Mouse (Mus musculus) layer of hippocampus, adult 18-20 months (tissue): ENCODE results near the gene Gm12216. TPM values are rescaled to one million over a fixed set of nuclear protein-coding genes. Genes with fewer than 3 reads are reported as not detected.
"Not testable (repeated sequence)": the region's sequence is repeated elsewhere in the genome, so short reads cannot be mapped to it uniquely, and the experiment has no call there.

Experiments used
- DNase-seq, 2 experiments: peaks; one replicate each; pipeline ENCODE4 v3.0.0; 2022; ENCODE audit warnings: low spot score in 2 of 2
- long read RNA-seq: library from polyadenylated mRNA; stranded (forward); transcript quantifications from one replicate; pipeline ENCODE4 v2.0.0, GENCODE M21; 2021
- total RNA-seq, 2 experiments: library from RNA; stranded (reverse); gene quantifications; 2 replicates each; pipeline ENCODE4 v1.2.3; 2021

Gm12216 gene
- total RNA-seq, result 1 to 10 TPM; 7.4 to 7.9 TPM
- long read RNA-seq, partial matches to known transcripts, result 0 of 3 reads
- long read RNA-seq, other reads (novel, unspliced or antisense), result 3 of 3 reads

DNA sequence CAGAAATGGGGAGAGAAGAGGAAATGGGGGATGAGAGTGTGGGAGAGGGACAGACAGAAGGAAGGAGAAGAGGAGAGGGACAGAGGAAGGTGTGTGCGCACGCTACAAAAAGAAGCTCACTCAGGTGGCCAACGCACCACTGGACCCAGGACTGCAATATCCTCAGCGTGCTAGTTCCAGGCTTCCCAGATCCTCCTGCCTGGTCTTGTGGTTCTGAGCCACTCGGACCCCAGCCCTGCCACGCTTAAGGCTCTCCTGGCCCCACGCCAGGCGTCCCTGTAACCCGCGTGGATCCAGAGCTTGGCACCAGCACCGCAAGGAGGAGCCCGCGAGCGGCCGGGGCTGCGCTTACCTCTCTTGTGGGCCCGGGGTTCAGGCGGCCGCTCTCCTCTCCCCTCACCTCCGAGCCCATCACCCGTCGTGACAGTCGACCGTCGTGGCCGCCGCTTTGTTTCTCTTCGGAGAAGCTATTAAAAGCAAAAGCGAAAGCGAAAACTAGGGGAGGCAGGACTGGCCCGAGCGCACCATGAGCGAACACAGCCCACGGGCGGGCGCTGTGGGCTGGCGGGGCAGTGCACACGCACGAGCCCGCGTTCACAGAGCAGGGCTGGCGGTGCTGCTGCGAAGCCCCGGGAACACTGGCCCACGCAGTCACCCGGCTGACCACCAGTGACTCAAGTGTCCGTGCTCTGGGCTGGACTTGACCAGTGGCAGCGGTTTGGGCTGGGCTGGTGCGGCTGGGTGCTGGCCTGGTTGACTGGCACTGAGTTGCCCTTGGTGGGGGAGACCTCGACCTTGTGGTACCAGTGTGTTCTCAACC, at the start of gene Gm12216:
Gm12216 (minus strand) TSS at position 496 of the 820 bp plus-strand sequence.
- DNase-seq, result not testable (repeated sequence)

DNA sequence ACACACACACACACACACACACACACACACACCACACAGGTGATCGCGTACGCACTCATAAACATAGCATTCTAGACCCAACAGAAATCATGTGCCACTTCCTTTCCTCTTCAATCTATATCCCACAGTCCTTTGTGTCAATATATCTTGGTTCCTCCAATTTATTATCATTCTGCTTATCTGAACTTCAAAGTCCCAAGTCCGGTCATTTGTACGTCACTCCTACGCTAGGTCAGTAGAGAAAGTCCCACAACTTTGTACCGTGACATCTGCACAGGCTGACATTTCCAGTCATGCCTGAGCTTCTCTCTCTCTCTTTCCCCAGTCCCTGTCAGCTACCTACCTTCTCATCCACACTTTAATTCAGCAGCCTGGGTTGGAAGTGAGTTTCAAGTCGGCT, 49.6 kb upstream of the Gm12216 start:
- no peak for DNase-seq

DNA sequence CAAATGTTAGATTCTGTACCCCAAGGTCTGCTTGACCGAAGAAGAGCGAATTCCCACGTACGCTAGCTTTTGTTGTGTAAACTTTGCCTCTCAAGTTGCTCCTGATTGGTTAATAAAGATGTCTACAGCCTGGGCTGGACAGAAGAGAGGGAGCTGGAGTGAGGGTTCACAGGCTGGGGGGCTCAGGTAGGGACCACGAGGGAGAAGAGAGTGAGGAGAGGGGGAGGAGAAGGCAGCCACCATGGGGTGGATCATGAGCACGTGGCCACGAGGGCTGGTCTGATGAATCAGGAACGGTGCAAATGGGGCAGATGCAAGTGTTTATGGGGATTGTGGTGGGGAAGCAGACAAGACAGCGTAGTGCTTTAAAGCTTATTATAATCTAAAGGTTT, 45.5 kb upstream of the Gm12216 start:
- no peak for DNase-seq

DNA sequence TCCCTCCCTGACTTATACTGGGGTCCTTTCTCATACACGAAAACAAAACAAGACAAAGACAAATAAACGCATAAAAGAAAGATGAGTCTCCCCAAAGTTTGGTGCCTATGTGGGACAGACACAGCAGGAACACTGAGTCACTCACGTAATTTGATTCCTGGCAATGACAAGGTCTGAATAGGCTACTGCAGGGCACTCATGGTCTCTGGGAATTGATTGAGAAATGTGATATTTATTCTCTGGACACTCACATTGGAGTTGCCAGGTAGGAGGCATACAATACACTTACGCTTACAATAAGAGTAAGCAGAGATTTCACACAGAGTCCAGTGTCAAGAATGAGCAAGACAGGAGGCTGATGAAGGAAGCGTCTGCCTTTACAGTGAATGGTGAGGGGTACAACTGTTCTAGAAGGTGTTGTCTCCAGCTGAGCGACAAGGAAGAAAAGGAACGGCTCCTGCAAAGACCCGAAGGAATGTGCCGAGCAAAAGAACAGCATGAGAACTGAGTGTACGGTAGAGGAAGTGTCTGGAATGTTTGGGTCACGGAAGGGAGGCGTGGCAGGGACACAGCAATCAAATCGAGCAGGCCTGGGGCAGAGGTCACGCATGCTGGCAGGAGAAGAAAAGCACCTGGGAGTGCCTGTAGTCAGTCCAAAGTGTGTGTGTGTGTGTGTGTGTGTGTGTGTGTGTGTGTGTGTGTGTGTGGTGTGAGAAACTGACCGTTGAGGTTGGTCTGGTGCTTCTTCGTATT, 44.9 kb upstream of the Gm12216 start:
- DNase-seq, result no peak

DNA sequence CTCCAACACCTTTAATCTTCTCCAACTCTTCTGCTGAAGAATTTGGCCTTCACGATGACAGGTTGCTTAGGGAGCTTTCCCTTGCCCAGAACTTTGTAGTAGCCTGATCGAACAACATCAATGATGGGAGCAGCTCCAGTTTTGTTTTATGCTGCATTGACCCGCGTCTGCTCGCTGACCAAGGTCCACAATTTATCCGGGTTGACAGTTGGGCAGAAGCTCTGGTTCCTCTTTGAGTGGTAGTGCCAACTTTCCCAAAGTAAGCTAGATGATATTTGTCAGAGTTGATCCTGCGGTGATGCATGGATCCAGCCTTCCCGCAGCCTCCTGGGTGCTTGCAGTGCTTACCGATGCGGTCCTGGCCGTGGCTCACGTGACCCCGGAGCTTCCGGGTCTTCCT, 43.7 kb upstream of the Gm12216 start:
- no peak for DNase-seq

DNA sequence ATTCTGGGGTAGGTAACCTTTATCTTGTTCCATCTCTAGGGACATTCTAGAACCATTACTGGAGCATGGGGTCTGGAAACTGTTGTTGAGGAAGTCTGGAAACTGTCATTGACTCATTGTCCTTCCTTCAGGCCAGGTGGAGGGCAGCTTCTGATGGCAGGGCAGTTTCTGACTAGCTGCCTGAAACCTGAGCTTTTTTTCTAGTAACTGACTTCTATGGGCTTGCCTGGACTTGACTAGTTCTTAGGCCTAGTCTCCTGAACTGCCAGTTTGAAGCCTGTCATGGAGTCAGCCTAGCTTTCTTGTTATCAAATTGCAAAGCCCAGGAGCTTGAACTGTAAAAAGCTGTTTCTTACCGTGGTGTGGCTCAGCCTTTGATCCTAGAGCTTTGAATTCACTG, 41.9 kb upstream of the Gm12216 start:
- no peak for DNase-seq

DNA sequence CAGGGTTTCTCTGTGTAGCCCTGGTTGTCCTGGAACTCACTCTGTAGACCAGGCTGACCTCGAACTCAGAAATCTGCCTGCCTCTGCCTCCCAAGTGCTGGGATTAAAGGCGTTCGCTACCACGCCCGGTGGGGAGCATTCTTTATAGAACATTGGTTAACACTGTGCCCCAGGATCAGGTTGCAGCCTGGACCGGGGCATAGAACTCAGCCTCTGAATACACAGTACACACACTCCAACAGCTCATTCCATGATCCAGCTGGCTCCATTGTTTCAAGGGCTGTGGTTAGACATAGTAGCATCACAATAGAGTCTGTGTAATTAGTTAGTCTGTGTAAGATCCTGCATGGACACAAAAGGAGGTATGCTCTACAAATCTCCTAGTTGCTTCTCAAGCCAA, 40.9 kb upstream of the Gm12216 start:
- DNase-seq, result no peak

DNA sequence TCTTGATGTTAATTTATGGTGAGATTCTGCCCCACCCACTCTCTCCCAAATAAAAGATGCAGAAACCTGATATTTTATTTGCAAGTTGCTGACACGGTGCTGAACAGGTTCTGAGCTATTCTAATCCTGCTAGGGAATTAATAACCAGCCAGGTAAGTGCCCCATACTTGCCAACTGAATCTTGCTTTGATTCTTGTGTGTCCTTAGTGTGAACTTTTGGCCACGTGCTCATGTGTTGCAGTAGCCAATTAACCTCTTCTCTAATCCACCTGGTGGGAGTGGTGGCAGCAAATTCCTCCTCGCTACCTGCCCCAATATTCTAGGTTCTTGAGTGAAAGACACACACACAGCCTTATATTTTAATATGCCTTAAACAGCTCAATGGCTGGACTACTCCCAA, 39.9 kb upstream of the Gm12216 start:
- no peak for DNase-seq

DNA sequence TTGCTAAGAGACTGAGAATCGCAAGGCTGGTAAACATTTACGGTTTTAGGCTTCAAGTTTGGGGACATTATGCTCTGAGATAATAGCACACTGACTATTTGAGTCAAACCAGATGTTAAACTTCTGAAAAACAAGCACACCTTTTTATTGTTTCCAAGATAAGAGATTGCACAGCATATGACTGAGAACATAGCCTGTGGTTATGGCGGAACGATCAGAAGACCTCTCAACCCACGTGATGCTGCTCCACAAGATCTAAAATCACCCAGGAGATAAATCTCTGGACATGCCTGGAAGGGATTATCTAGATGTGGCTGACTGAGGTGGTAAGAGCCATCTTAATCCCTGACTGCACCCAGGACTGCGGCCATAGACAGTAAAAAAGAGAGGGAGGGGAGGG, 37.9 kb upstream of the Gm12216 start:
- DNase-seq, result no peak

DNA sequence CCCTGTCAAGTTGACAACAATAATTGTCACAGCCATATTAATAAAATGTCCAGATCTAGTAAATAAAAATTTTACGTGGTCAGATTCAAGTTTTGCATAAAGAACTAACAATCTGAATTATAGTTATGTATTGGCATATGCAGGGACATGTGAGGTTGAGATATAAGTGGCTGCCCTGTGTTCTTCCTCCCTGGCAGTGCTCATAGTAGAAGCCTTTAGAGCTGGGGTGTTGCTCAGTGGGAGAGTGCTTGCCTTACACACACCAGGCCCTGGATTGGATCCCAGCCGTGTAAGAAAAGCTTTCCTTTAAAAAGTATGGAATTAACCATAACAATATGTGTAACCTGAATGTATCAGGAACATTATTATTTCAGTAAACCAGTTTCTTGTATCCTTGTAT, 34.4 kb upstream of the Gm12216 start:
- DNase-seq, result no peak

DNA sequence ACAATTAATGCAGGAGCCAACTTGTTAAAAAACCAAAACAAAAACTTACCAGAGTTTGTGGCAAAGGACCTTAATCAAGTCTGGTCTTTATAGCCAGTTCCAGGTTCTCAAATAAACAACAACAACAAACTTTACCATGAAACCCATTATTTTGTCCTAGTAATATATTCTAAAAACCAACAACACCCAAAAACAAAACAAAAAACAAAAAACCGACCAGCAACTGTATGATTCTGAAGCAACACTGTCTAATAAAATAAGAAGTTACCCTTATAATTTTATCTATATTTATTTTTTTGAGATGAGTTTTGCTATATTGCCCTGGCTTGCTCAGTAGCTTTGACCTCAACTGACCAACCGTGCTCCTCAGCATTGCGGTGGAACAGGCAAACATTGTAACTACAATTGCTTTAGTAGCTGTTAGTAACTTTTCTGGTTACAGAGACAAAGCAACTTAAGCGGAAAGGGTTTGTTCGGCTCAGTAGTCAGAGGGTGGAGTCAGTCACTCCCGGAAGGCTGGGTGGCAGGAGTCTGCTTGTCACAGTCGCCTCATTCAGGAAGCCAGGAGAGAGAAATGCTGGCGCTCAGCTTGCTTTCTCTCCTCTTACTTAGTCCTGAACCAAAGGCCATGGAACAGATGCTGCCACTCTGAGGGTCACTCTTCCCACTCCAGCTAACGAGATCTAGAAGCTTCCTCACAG, 33.8 kb upstream of the Gm12216 start:
- DNase-seq, result no peak

DNA sequence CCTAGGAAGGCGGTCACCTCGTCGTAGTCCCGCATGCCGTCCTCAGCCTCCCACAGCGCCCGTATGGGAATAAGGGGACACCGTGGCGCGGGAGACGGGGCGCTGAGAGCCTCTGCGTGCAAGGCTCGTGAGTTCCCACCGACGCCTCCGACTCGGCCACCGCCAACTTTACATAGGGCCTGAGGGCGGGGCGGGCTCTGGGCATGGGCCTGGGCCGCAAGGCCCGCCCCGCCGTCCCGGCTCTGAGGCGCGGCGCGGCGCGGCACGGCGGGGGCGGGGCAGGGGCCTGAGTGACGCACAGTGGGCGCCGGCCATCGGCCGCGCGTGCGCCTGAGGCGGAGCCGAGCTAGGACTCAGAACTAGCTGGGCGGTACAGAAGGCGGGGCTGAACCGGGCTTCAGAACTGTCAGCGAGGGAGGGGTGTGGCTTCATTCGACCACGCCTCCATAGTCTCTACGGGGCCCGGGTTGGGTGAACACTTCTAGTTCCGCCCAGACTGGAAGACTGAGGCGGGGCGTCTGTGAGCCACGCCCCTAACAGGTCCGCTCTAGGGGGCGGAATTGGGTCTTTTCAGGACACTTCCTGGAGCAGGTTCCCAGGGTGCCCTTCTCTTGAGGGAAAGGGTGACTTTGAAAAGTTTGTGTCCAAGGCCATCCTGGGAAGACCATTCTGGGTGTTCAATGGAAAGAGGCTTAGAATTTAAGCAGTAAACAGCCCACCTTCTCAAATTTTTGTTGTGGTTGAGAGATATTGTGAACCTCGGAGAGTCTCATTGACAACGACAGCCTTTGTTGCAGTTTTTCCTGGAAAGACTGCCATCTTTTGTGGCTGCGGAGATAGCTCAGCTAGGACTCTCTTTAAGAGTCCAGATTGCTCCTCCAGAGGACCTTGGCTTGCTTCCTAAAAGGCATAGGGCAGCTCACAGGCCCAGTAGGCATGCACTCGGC, 32.7 kb upstream of the Gm12216 start, which contains the start of gene Slc22a5:
Slc22a5 (minus strand) TSS at position 156 of the 947 bp plus-strand sequence.
- peak; percentile 98 to 99 for DNase-seq

DNA sequence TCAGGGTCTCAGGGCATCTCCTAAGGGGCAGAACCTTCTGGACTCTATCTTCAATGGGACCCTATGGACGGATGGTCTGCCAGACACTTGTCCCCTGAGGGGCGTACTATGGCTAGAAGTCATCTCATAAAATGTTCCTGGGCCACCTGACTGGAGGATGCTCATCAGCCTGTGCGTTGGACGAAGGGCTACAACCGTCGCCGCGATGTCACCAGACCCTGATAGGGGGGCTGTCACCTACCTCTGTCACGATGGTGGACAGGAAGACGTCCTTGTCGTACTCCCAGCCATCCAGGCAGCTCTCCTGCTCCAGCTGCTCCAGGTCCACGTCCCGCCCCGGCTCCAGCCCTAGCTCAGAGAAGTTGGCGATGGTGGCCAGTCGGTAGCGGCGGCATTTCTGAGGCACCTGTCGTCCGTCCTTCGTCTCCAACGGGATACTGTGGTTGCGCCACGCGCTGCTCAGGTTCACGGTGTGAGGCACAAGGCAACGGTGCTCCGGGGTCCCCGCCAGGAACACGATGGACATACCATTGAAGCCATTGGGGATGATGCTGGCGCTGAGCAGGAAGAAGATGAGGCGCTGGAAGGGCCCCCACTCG, 31.9 kb upstream of the Gm12216 start:
- DNase-seq, result no peak

DNA sequence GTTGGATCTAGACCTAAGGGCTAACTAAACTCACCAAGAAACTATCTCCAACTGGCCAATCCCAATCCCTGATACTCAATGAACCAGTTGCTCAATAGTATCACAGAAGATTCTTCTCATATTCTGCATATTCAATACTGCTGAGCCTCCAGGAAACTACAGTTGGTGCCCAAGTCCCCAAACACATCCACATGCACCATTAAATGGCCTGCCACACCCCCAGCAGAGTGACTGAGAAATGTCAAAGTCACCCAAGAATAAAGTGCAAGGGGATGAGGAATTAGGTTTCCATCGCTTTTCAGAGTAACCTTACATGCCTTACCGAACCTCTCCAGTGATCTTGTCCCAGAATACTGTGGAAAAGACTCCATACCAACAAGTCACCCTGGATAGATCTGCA, 31.2 kb upstream of the Gm12216 start:
- no peak for DNase-seq

DNA sequence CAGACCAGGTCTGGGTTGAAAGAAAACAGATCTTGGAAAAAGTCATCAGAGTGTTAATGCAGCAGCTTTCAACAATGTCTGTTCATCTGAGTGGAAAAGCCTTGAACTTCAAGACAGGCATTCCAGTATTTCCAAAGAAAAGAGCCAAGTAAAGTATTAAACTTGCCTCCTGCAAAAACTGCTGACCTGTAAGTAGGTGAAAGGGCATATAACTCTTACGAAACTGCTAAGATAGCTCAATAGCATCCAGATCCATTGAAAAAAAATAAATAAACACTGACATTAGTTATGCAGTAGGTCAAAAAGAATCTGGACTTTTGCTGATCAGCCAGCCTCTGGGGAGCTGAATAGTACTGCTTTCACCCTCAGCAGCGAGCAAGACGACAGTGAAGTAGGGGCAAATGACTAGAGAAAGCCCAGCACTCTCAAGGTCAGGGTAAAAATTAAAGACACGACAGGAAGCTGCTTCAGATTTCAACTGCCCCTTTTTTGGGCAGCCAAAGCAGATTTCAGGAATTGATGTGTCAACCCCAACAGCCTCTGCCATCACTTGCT, 30.1 kb upstream of the Gm12216 start:
- DNase-seq, result no peak

DNA sequence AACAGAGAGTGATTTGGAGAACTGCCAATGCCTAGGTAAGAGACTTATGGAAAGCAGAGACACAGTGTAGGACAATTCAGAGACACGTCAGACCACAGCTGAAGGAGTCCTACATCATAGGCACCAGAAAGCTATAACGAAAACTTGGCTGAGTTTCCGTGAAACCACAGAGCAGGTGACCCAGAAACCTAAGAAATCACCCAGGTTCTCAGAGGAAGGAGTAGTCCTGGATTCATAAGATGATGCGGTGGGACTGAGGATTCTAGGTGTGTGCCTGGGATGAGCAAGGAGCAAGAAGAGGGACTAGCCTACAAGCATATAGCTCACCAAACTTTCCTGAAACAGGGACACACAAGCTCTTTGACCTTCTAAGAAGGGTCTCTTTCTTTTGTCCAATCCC, 29.2 kb upstream of the Gm12216 start:
- no peak for DNase-seq

DNA sequence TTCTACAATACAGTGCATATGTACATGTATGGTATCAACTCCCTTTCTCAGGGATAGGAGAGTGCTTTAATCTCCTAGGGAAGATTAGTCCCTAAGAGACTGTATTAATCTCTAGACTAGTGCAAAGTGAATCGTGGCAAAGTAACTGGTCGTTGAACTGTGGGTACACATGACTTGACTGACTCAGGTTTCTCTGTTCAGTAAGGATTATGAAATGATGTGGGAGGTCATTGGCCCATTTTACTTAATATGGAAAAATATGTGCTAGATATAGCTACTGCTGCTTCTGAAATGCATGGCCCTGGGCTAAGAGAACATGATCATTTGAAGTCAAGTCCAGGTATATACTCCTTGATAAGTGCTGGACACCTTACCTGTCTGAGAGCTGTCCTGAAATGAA, 24.2 kb upstream of the Gm12216 start:
- DNase-seq, result no peak

DNA sequence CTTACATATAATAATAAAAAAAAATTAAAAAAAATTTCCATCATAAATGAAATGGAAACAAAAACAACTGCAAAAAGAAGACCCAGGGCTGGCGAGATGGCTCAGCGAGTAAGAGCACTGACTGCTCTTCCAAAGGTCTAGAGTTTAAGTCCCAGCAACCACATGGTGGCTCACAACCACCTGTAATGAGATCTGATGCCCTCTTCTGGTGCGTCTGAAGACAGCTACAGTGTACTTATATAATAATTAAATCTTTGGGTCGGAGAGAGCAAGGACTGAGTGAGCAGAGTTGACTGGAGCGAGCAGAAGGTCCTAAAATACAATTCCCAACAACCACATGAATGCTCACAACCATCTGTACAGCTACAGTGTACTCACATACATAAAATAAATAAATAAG, 19.0 kb upstream of the Gm12216 start:
- DNase-seq, result not testable (repeated sequence)

DNA sequence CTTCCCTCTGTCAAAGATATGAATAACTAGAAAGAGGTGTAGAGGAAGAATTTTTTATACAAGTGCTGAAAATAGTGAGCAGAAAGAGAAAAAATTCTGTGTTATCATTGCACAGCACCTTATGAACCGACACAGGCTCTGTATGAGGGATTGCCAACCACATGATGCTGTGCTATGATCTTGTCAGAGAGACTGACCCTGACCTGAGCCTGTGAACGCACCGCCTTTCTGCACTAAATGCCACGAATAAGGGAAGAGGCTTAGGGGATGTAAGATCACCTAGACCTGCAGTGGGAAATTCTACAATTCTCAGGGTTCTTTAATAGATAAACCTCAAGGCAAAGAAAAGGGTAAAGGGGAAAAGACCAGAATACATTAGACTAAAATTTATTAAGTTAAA, 17.4 kb upstream of the Gm12216 start:
- DNase-seq, result no peak

DNA sequence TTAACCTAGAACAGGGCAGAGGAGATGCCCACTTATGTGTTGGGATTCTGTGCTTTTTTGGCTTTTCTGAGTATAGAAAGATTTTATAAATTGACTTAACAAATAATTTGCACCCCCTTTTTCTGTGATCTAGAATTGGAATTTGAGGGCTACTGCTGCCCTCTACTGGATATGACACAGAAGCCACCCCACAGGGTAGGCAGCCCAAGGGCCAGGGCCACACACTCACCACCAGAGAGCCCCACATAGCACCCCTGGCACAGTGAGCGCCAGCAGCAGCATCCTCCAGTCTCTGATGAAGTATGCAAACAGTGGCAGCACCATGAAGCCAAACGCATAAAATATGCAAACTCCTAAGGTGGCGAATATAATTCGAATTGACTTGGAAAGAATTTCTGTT, 15.7 kb upstream of the Gm12216 start:
- DNase-seq, result peak in 1 of 2 experiments; percentile 46
